Mouse (Mus musculus): Measurements from ENCODE around the gene Mgat1.
"Not testable (repeated sequence)": the region's sequence is repeated elsewhere in the genome, so short reads cannot be mapped to it uniquely, and the experiment has no call there.

Mgat1 gene

GRCm38 (mm10) chr11:49261313-49261855 is 17.4 kb downstream of the Mgat1 start:
- ATAC-seq (ENCODE audit: insufficient number of reproducible peaks, low FRiP score, low TSS enrichment): no peak

- no peak for ATAC-seq (ENCODE audit: insufficient number of reproducible peaks, low FRiP score, low TSS enrichment)
These were observed 18.3 kb downstream of the Mgat1 start for GRCm38 (mm10) chr11:49262286-49262685.

- no peak for ATAC-seq (ENCODE audit: insufficient number of reproducible peaks, low FRiP score, low TSS enrichment)
These were observed 19.2 kb downstream of the Mgat1 start for GRCm38 (mm10) chr11:49263149-49263548.

- no peak for ATAC-seq (ENCODE audit: insufficient number of reproducible peaks, low FRiP score, low TSS enrichment)
These were observed 20.1 kb downstream of the Mgat1 start for GRCm38 (mm10) chr11:49264081-49264480.

DNA sequence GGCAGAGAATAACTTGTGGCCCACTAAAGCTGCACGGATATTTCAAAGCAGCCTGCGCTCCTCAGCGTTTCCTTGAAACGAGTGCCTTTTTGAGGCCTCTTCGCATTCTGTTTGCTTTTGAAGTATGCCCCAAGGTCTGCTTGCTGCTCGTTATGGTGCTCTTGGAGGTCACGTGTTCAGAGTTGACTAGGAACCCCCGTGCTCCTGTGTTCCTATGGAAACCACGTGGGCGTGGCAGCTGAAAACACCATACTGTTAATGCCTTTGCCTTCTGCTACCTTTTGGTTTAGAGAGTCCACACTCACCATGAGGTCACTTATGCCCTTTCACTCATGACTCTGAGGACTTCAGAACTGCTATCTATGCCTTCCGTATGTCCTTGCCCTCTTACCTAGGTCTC is 20.6 kb downstream of the Mgat1 start:
- no peak for ATAC-seq (ENCODE audit: insufficient number of reproducible peaks, low FRiP score, low TSS enrichment)

DNA sequence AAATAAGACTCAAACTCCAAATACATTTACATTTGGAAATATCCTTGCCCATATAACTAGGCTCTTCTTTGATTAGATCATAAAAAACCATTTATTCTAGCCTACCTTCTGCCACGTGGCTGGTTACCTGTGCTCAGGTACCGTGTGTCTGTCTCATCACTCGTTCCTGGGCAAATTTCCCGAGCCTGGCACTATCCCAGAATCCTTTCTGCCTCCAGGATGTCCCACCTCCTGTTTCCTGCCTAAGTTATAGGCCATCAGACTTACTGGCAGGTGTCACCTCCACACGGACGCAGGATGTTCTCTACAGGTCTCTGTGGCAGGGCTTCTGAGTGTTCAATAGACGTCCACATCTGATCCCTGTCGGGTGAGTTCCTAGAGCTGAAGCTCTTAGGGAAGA is 21.1 kb downstream of the Mgat1 start:
- no peak for ATAC-seq (ENCODE audit: insufficient number of reproducible peaks, low FRiP score, low TSS enrichment)

- no peak for ATAC-seq (ENCODE audit: insufficient number of reproducible peaks, low FRiP score, low TSS enrichment)
These were observed 22.7 kb downstream of the Mgat1 start for GRCm38 (mm10) chr11:49266671-49267070.

GRCm38 (mm10) chr11:49267316-49267715 is 23.3 kb downstream of the Mgat1 start:
- ATAC-seq (ENCODE audit: insufficient number of reproducible peaks, low FRiP score, low TSS enrichment): no peak

DNA sequence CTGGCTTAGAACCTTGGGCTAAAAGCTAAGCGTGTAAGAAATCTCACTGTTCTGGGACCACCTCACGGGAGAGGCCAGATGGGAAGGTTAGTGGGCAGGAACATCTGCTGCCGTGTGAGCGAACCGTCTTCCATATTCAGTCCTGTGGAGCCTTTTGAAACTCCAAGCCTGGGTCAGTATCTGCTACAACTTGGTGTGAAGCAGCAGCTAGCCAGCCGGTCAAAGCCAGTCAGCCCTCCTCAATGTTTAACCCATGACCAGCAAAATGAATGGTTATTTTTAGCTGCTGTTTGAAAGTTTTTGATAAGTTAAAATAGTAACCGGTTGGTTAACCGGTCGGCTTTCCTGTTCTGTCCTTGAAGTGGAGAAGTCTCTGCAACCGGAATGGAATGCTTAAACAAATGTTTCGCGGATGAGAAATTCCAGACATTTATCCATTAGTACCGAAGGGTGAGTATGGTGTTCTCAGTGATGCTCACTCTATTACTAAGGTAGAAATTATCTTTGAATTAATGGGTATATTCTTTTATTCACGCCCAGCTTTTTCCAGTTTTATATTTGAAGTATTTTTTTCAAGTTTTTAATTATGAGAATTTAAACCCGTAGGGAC is 24.1 kb downstream of the Mgat1 start:
- no peak for ATAC-seq (ENCODE audit: insufficient number of reproducible peaks, low FRiP score, low TSS enrichment)

DNA sequence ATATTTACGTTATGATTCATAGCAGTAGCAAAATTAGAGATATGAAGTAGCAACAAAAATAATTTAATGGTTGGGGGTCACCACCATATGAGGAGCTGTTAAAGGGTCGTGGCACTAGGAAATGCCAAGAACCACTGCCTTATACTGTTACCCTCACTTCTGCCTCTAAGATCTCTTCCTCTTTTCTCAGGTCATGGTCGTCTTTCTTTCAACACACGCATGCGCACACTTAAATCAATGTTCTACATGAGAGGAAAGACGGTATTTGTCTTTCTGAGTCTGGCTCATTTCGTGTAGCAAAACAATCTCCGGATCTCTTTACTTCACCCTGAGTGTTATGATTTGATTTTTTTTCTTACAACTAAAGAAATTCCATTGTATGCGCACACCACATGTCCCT is 25.8 kb downstream of the Mgat1 start:
- ATAC-seq (ENCODE audit: insufficient number of reproducible peaks, low FRiP score, low TSS enrichment): no peak

GRCm38 (mm10) chr11:49270368-49270767 is 26.4 kb downstream of the Mgat1 start:
- ATAC-seq (ENCODE audit: insufficient number of reproducible peaks, low FRiP score, low TSS enrichment): no peak

- ATAC-seq (ENCODE audit: insufficient number of reproducible peaks, low FRiP score, low TSS enrichment): no peak
These were observed 27.3 kb downstream of the Mgat1 start for GRCm38 (mm10) chr11:49271334-49271733.

DNA sequence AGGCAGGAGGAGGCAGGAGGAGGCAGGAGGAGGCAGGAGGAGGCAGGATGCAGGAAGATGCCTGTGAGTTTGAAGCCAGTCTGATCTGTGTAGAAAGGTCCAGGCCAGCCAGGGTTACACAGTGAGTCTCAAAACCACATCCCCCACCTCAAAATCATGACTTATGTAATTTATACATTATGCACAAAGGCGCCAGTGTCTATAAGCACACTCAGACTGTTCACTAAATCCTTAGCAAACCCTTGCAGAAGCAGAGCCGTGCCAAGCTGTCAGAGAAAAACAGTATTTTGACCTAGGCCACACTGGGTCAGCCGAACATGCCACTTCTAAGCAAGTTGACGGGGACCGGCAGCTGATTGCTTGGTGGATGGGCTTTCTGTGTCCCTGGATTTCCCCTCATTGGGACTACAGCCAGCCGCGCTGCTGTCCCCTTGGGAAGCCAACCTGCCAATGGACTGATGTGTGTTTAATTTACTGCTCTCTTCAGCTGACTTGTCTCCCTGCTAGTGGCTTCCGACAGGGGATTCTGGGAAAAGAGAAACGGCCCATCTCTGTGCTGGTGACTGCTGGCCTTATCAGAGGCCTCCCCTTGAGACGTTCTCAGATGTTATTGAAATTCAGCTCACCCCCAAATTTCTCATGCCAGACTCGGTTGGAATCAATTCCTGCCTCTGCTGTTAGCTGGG is 30.0 kb downstream of the Mgat1 start:
- ATAC-seq (ENCODE audit: insufficient number of reproducible peaks, low FRiP score, low TSS enrichment): no peak

GRCm38 (mm10) chr11:49278222-49278621 is 34.2 kb downstream of the Mgat1 start, which contains the start of gene Olfr1393:
Gene Olfr1393, plus strand, starts transcription at chr11:49278304.
- ATAC-seq (ENCODE audit: insufficient number of reproducible peaks, low FRiP score, low TSS enrichment): no peak

- ATAC-seq (ENCODE audit: insufficient number of reproducible peaks, low FRiP score, low TSS enrichment): not testable (repeated sequence)
These were observed 41.0 kb downstream of the Mgat1 start, which contains the start of gene Olfr1392 for GRCm38 (mm10) chr11:49284982-49285381. Gene Olfr1392, plus strand, starts transcription at chr11:49285282.

GRCm38 (mm10) chr11:49287251-49287650 is 43.3 kb downstream of the Mgat1 start:
- no peak for ATAC-seq (ENCODE audit: insufficient number of reproducible peaks, low FRiP score, low TSS enrichment)

GRCm38 (mm10) chr11:49292777-49293176 is 48.8 kb downstream of the Mgat1 start:
- ATAC-seq (ENCODE audit: insufficient number of reproducible peaks, low FRiP score, low TSS enrichment): no peak

DNA sequence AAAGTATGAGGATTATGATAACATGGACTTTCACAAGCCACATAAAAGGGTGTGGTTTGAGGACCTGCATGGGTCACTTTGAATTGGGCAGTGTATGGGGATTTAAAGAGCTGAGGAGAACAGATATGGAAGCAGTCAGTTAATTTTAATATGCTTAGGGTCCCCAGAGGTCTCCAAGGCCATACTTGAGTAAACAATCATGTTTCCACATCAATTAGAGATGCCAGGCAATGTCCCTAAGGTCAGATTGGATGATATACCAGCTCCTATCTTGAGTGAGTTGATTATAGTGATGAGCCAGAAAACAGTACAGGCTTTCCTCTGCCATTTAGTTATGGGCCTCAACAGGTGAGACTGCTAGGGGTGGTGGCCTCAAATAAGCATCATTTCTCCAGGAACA is 60.5 kb downstream of the Mgat1 start, which contains the start of gene Olfr10:
Olfr10 (plus strand) TSS at position 301 of the 400 bp plus-strand sequence.
- ATAC-seq (ENCODE audit: insufficient number of reproducible peaks, low FRiP score, low TSS enrichment): no peak

DNA sequence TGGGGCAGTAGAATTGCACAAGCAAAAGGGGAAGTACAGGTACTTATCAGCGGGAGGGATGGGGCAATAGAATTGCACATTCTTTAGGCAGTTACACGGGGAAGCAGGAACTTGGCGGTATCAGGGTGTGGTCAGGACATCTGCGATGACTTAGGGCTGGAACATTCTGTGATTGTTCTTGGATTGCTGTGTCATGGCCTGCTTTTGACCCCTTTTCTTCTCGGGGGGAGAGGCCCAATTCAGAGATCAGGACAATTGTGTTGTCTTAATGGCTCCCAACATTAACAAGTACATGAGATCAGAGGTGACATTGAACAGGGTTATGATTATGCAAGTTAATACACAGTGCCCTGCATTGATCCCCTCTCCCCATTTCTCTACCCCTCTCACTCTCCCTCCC is 64.6 kb downstream of the Mgat1 start:
- ATAC-seq (ENCODE audit: insufficient number of reproducible peaks, low FRiP score, low TSS enrichment): not testable (repeated sequence)

Data from cerebellum, adult (tissue).